In the genomic region with DNA sequence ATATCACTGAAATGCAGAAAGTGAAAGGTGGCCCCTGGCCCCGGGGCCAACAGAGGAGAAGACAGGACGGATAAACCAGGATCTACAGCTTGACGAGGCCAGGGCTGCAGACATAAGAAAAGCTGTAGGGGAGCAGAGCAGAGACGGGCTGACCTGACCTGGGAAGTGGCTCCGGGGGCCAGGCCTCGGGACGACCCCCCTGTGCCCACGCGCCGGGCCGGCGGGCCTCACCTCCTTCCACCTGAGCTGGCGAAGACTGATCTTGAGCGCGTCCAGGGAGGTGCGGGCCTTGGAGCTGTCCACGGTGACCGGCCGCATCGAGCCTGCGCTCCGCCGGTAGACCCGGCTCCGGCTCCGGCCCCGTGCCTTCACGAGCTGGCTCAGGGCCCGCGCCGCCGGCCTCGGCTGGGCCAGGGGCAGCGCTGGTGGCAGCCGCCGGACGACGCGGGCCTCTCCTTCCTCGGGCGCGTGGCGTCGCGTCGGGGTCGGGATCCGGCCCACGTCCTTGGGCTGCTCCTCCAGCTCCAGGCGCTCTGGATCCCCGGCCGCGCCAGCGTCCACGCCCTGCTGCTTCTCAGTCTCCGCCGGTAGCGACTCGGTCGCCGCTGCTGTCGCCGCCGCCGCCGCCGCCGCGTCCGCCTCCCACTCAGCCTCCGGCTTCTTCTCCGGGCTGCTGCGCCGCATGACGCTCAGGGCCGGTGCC, we compare ENCODE assay signal across 8 mouse cellular contexts. TPM values are rescaled to one million over a fixed set of nuclear protein-coding genes. Genes with fewer than 3 reads are reported as not detected.
DNase-seq lines count a peak whose midpoint lies in the region; ATAC-seq and TF ChIP-seq lines count a peak whose summit lies in the region.

No protein-coding gene starts in this region.

- TF ChIP-seq CTCF in kidney, postnatal 0 days (IDR thresholded peaks at IDR 0.05; ENCODE audit: low read depth), result no peak

- H3K27me3 ChIP-seq in heart, embryonic 14.5 days (ENCODE audit: control insufficient read depth, insufficient read depth, low read length), result peaks cover 4% of the 10 kb centered on the region; the same call in 1 of the 2 replicates
- no peaks in the 10 kb centered on the region for H3K27me3 ChIP-seq in kidney, postnatal 0 days (ENCODE audit: insufficient read depth, low read length)
- peaks cover 6% of the 10 kb centered on the region; the same call in 1 of the 2 replicates for H3K27me3 ChIP-seq in lung, embryonic 15.5 days

- H3K4me2 ChIP-seq in heart, embryonic 14.5 days (ENCODE audit: low read length), result peak overlapping the region; percentile 99
- peak overlapping the region; percentile 99 for H3K4me2 ChIP-seq in kidney, postnatal 0 days (ENCODE audit: low read length)
- peak overlapping the region; percentile 96 for H3K4me2 ChIP-seq in lung, embryonic 15.5 days

- H3K27ac ChIP-seq in heart, embryonic 14.5 days (replicated peaks in 1 of 2; ENCODE audit: control insufficient read depth in 1 of 2, insufficient read depth in 1 of 2, low read depth in 2 of 2, low read length in 2 of 2), result peak overlapping the region; percentile 27 to 68; a peak in 3 of 4 replicates
- peak overlapping the region; percentile 88 for H3K27ac ChIP-seq in kidney, postnatal 0 days
- H3K27ac ChIP-seq in lung, embryonic 15.5 days, result peak overlapping the region; percentile 65

- H3K9ac ChIP-seq in heart, embryonic 14.5 days (ENCODE audit: low read length), result peak overlapping the region; percentile 90
- peak overlapping the region; percentile 80 for H3K9ac ChIP-seq in kidney, postnatal 0 days (ENCODE audit: low read depth, low read length)
- peak overlapping the region; percentile 89 for H3K9ac ChIP-seq in lung, embryonic 15.5 days

- no peaks in the 10 kb centered on the region for H3K9me3 ChIP-seq in heart, embryonic 14.5 days (ENCODE audit: control insufficient read depth, low read length)
- no peaks in the 10 kb centered on the region for H3K9me3 ChIP-seq in kidney, postnatal 0 days (replicated peaks; ENCODE audit: low read length)
- H3K9me3 ChIP-seq in lung, embryonic 15.5 days, result no peaks in the 10 kb centered on the region

- under 1% methylated on average over 47 of the region's 76 CpGs for WGBS in heart, embryonic 14.5 days
- WGBS in kidney, postnatal 0 days, result under 1% methylated on average over 60 of the region's 76 CpGs
- under 1% methylated on average over 51 of the region's 76 CpGs for WGBS in lung, embryonic 15.5 days

- peak; percentile 74 for DNase-seq in Muller cell, postnatal 12 days (ENCODE audit: inconsistent ontology term)
- peak; percentile 12 to 21 for DNase-seq in adrenal gland, postnatal 4 days (ENCODE audit: low spot score in 2 of 2)
- peak; percentile 41 for DNase-seq in kidney, postnatal 0 days (ENCODE audit: low spot score)
- DNase-seq in yolk sac, embryonic 10.5 days (ENCODE audit: low spot score), result peak; percentile 46

- no peaks in the 10 kb centered on the region for H3K36me3 ChIP-seq in heart, embryonic 14.5 days (ENCODE audit: control insufficient read depth, insufficient read depth, low read length)
- H3K36me3 ChIP-seq in kidney, postnatal 0 days (ENCODE audit: insufficient read depth, low read length), result no peaks in the 10 kb centered on the region
- H3K36me3 ChIP-seq in lung, embryonic 15.5 days, result no peaks in the 10 kb centered on the region

- ATAC-seq in erythroid progenitor cell, adult 5-6 weeks (replicated peaks; ENCODE audit: low FRiP score, poor library complexity, severe bottlenecking), result peak; percentile 43; the same call in 1 of the 2 replicates
- peak; percentile 63 for ATAC-seq in heart, embryonic 14.5 days (ENCODE audit: insufficient number of reproducible peaks, insufficient read depth, low FRiP score, low read depth)
- ATAC-seq in kidney, postnatal 0 days (replicated peaks; ENCODE audit: low FRiP score, low read depth), result peak; percentile 70
- ATAC-seq in lung, embryonic 15.5 days (ENCODE audit: borderline replicate concordance, extremely low read depth, low FRiP score, low TSS enrichment), result peak; percentile 81; the same call in 1 of the 2 replicates
- 0 out of 2 replicates have a peak, but pooled peaks have one; percentile 11 for ATAC-seq in neutrophil, adult 5-6 weeks (ENCODE audit: extremely low read depth, insufficient number of reproducible peaks, low FRiP score, poor library complexity, severe bottlenecking)

- H3K4me1 ChIP-seq in heart, embryonic 14.5 days (ENCODE audit: control insufficient read depth in 2 of 2, insufficient read depth in 2 of 2, low read length in 2 of 2), result peaks cover 0 to 20% of the 10 kb centered on the region in 2 experiments
- peaks cover 8% of the 10 kb centered on the region; the same call in 1 of the 2 replicates for H3K4me1 ChIP-seq in kidney, postnatal 0 days (replicated peaks; ENCODE audit: insufficient read depth, low read length)
- H3K4me1 ChIP-seq in lung, embryonic 15.5 days, result peaks cover 13% of the 10 kb centered on the region

- peak overlapping the region; percentile 89 to 91 for H3K4me3 ChIP-seq in heart, embryonic 14.5 days (ENCODE audit: control insufficient read depth in 1 of 2, insufficient read depth in 1 of 2, low read depth in 1 of 2, low read length in 2 of 2)
- H3K4me3 ChIP-seq in kidney, postnatal 0 days (replicated peaks; ENCODE audit: low read depth, low read length), result peak overlapping the region; percentile 75
- H3K4me3 ChIP-seq in lung, embryonic 15.5 days, result peak overlapping the region; percentile 96

RNA-seq across cellular contexts. Expression of gene Ttll11, which starts 0.6 kb away (rescaled TPM):
- 1 to 10 TPM; 2.9 to 4.0 TPM for total RNA-seq in adrenal gland, postnatal 4 days (2021)
- total RNA-seq in erythroid progenitor cell, adult 5-6 weeks (2015; ENCODE audit: low replicate concordance), result not detected in 2 replicates
- total RNA-seq in erythroid progenitor cell, adult 5-6 weeks (2017; ENCODE audit: low replicate concordance), result not detected in 2 replicates
- 0.53 and 1.00 TPM in 2 replicates for polyA plus RNA-seq in heart, embryonic 14.5 days (2014; fragmentation: Nextera tagmentation; extraction: Ambion mirVana)
- polyA plus RNA-seq in kidney, postnatal 0 days (2015; fragmentation: Nextera tagmentation; extraction: Ambion mirVana), result 1.2 and 1.5 TPM in 2 replicates
- 0.77 and 0.86 TPM in 2 replicates for polyA plus RNA-seq in lung, embryonic 15.5 days (2015; fragmentation: Nextera tagmentation; extraction: Ambion mirVana)
- total RNA-seq in neutrophil, adult 5-6 weeks (2017), result 0.25 and 3.4 TPM in 2 replicates

Comparison
In these comparisons a context has a peak if more than half of its experiments do, and no peak if none do; other contexts are left out.
1. Peak in every context shown above with its lines: DNase-seq, ATAC-seq, H3K4me3 ChIP-seq and H3K27ac ChIP-seq.
2. DNase-seq: peak in every context shown above with its lines; median percentile 74 in Muller cell, postnatal 12 days; 46 in yolk sac, embryonic 10.5 days; 41 in kidney, postnatal 0 days; 16 in adrenal gland, postnatal 4 days.
3. ATAC-seq: peak in every context shown above with its lines; median percentile 81 in lung, embryonic 15.5 days; 70 in kidney, postnatal 0 days; 63 in heart, embryonic 14.5 days; 43 in erythroid progenitor cell, adult 5-6 weeks; 11 in neutrophil, adult 5-6 weeks.